Mouse (Mus musculus): ENCODE measurements around the gene Ranbp9. TPM values are rescaled to one million over a fixed set of nuclear protein-coding genes. Genes with fewer than 3 reads are reported as not detected.

The Ranbp9 gene
- polyA plus RNA-seq, 1 experiment from 2014 or later = 15.3 TPM

GRCm38 (mm10) chr13:43500483-43500850, 19.4 kb upstream of the Ranbp9 start:
- no peaks in the 10 kb centered on the region for H3K36me3 ChIP-seq (ENCODE audit: control insufficient read depth, insufficient read depth, low read length)
- ATAC-seq (replicated peaks; ENCODE audit: low FRiP score) (no peak), DNase-seq (ENCODE audit: low spot score) (no peak)
- no peak overlapping the region for H3K4me2 ChIP-seq (ENCODE audit: low read depth, low read length, severe bottlenecking)
- peaks cover 4% of the 10 kb centered on the region; the same call in 1 of the 2 replicates for H3K9me3 ChIP-seq (ENCODE audit: control insufficient read depth, low read length)
- 0 out of 2 replicates have a peak, but pooled peaks cover 2% of the 10 kb centered on the region for H3K4me1 ChIP-seq (replicated peaks; ENCODE audit: control insufficient read depth, insufficient read depth, low read length)
- 87% methylated on average over 4 of the region's 4 CpGs for WGBS
- no peak overlapping the region for H3K9ac ChIP-seq (ENCODE audit: low read length)
- no peaks in the 10 kb centered on the region for H3K27me3 ChIP-seq (ENCODE audit: control insufficient read depth, insufficient read depth, low read length)
- no peak overlapping the region for H3K27ac ChIP-seq (ENCODE audit: low read depth, low read length)
- H3K4me3 ChIP-seq (ENCODE audit: low read depth, low read length) = no peak overlapping the region

- no peak for ATAC-seq (replicated peaks; ENCODE audit: low FRiP score)
- no peak overlapping the region for H3K27ac ChIP-seq (ENCODE audit: low read depth, low read length)
- no peak overlapping the region for H3K4me3 ChIP-seq (ENCODE audit: low read depth, low read length)
- H3K27me3 ChIP-seq (ENCODE audit: control insufficient read depth, insufficient read depth, low read length) = no peaks in the 10 kb centered on the region
- 0 out of 2 replicates have a peak, but pooled peaks cover 2% of the 10 kb centered on the region for H3K4me1 ChIP-seq (replicated peaks; ENCODE audit: control insufficient read depth, insufficient read depth, low read length)
- no peaks in the 10 kb centered on the region for H3K36me3 ChIP-seq (ENCODE audit: control insufficient read depth, insufficient read depth, low read length)
- H3K9me3 ChIP-seq (ENCODE audit: control insufficient read depth, low read length) = peaks cover 4% of the 10 kb centered on the region; the same call in 1 of the 2 replicates
- H3K4me2 ChIP-seq (ENCODE audit: low read depth, low read length, severe bottlenecking) = no peak overlapping the region
- H3K9ac ChIP-seq (ENCODE audit: low read length) = no peak overlapping the region
- DNase-seq (ENCODE audit: low spot score) = no peak
- WGBS = 73% methylated on average over 7 of the region's 7 CpGs
These were observed 18.8 kb upstream of the Ranbp9 start for GRCm38 (mm10) chr13:43499731-43500482.

GRCm38 (mm10) chr13:43498849-43499248, 17.8 kb upstream of the Ranbp9 start:
- ATAC-seq (replicated peaks; ENCODE audit: low FRiP score) (no peak), DNase-seq (ENCODE audit: low spot score) (no peak)
- H3K4me3 ChIP-seq (ENCODE audit: low read depth, low read length) = no peak overlapping the region
- 85% methylated on average over 14 of the region's 14 CpGs for WGBS
- no peak overlapping the region for H3K9ac ChIP-seq (ENCODE audit: low read length)
- no peak overlapping the region for H3K27ac ChIP-seq (ENCODE audit: low read depth, low read length)
- no peaks in the 10 kb centered on the region for H3K27me3 ChIP-seq (ENCODE audit: control insufficient read depth, insufficient read depth, low read length)
- H3K4me1 ChIP-seq (replicated peaks; ENCODE audit: control insufficient read depth, insufficient read depth, low read length) = no peaks in the 10 kb centered on the region
- H3K36me3 ChIP-seq (ENCODE audit: control insufficient read depth, insufficient read depth, low read length) = no peaks in the 10 kb centered on the region
- H3K4me2 ChIP-seq (ENCODE audit: low read depth, low read length, severe bottlenecking) = no peak overlapping the region
- peaks cover 4% of the 10 kb centered on the region; the same call in 1 of the 2 replicates for H3K9me3 ChIP-seq (ENCODE audit: control insufficient read depth, low read length)

- Histone ChIP-seq H3K4me1 (replicated peaks; ENCODE audit: control insufficient read depth, insufficient read depth, low read length) (0 out of 2 replicates have a peak, but pooled peaks cover 4% of the 10 kb centered on the region), H3K9ac (ENCODE audit: low read length) (no peak overlapping the region), H3K36me3 (ENCODE audit: control insufficient read depth, insufficient read depth, low read length) (no peaks in the 10 kb centered on the region), H3K9me3 (ENCODE audit: control insufficient read depth, low read length) (peaks cover 4% of the 10 kb centered on the region; the same call in 1 of the 2 replicates), H3K27ac (ENCODE audit: low read depth, low read length) (no peak overlapping the region), H3K4me3 (ENCODE audit: low read depth, low read length) (no peak overlapping the region), H3K4me2 (ENCODE audit: low read depth, low read length, severe bottlenecking) (no peak overlapping the region), H3K27me3 (ENCODE audit: control insufficient read depth, insufficient read depth, low read length) (no peaks in the 10 kb centered on the region)
- DNase-seq (ENCODE audit: low spot score) = no peak
- WGBS = 98% methylated on average over 3 of the region's 3 CpGs
- ATAC-seq (replicated peaks; ENCODE audit: low FRiP score) = no peak
These were observed 16.7 kb upstream of the Ranbp9 start for GRCm38 (mm10) chr13:43497769-43498168.

- H3K4me1 ChIP-seq (replicated peaks; ENCODE audit: control insufficient read depth, insufficient read depth, low read length) = 0 out of 2 replicates have a peak, but pooled peaks cover 4% of the 10 kb centered on the region
- H3K4me2 ChIP-seq (ENCODE audit: low read depth, low read length, severe bottlenecking) = no peak overlapping the region
- no peak for ATAC-seq (replicated peaks; ENCODE audit: low FRiP score)
- no peak overlapping the region for H3K27ac ChIP-seq (ENCODE audit: low read depth, low read length)
- H3K9me3 ChIP-seq (ENCODE audit: control insufficient read depth, low read length) = peaks cover 4% of the 10 kb centered on the region; the same call in 1 of the 2 replicates
- H3K4me3 ChIP-seq (ENCODE audit: low read depth, low read length) = no peak overlapping the region
- H3K27me3 ChIP-seq (ENCODE audit: control insufficient read depth, insufficient read depth, low read length) = no peaks in the 10 kb centered on the region
- WGBS = 8% methylated on average over 2 of the region's 2 CpGs
- H3K9ac ChIP-seq (ENCODE audit: low read length) = no peak overlapping the region
- H3K36me3 ChIP-seq (ENCODE audit: control insufficient read depth, insufficient read depth, low read length) = no peaks in the 10 kb centered on the region
- DNase-seq (ENCODE audit: low spot score) = no peak
These were observed 15.6 kb upstream of the Ranbp9 start for GRCm38 (mm10) chr13:43496660-43497059.

GRCm38 (mm10) chr13:43495645-43496044, 14.6 kb upstream of the Ranbp9 start:
- Histone ChIP-seq H3K4me1 (replicated peaks; ENCODE audit: control insufficient read depth, insufficient read depth, low read length) (0 out of 2 replicates have a peak, but pooled peaks cover 4% of the 10 kb centered on the region), H3K4me2 (ENCODE audit: low read depth, low read length, severe bottlenecking) (no peak overlapping the region), H3K27ac (ENCODE audit: low read depth, low read length) (no peak overlapping the region), H3K9me3 (ENCODE audit: control insufficient read depth, low read length) (peaks cover 4% of the 10 kb centered on the region; the same call in 1 of the 2 replicates), H3K36me3 (ENCODE audit: control insufficient read depth, insufficient read depth, low read length) (no peaks in the 10 kb centered on the region), H3K27me3 (ENCODE audit: control insufficient read depth, insufficient read depth, low read length) (no peaks in the 10 kb centered on the region), H3K4me3 (ENCODE audit: low read depth, low read length) (no peak overlapping the region), H3K9ac (ENCODE audit: low read length) (no peak overlapping the region)
- 92% methylated on average over 7 of the region's 7 CpGs for WGBS
- no peak for ATAC-seq (replicated peaks; ENCODE audit: low FRiP score)
- DNase-seq (ENCODE audit: low spot score) = no peak

- no peak for DNase-seq (ENCODE audit: low spot score)
- no peak for ATAC-seq (replicated peaks; ENCODE audit: low FRiP score)
- peaks cover 4% of the 10 kb centered on the region; the same call in 1 of the 2 replicates for H3K9me3 ChIP-seq (ENCODE audit: control insufficient read depth, low read length)
- H3K4me1 ChIP-seq (replicated peaks; ENCODE audit: control insufficient read depth, insufficient read depth, low read length) = 0 out of 2 replicates have a peak, but pooled peaks cover 4% of the 10 kb centered on the region
- no peaks in the 10 kb centered on the region for H3K27me3 ChIP-seq (ENCODE audit: control insufficient read depth, insufficient read depth, low read length)
- no peak overlapping the region for H3K9ac ChIP-seq (ENCODE audit: low read length)
- no peak overlapping the region for H3K27ac ChIP-seq (ENCODE audit: low read depth, low read length)
- no peak overlapping the region for H3K4me3 ChIP-seq (ENCODE audit: low read depth, low read length)
- no peaks in the 10 kb centered on the region for H3K36me3 ChIP-seq (ENCODE audit: control insufficient read depth, insufficient read depth, low read length)
- WGBS = 93% methylated on average over 7 of the region's 7 CpGs
- no peak overlapping the region for H3K4me2 ChIP-seq (ENCODE audit: low read depth, low read length, severe bottlenecking)
These were observed 12.6 kb upstream of the Ranbp9 start for GRCm38 (mm10) chr13:43493725-43494124.

- Histone ChIP-seq H3K27me3 (ENCODE audit: control insufficient read depth, insufficient read depth, low read length) (no peaks in the 10 kb centered on the region), H3K4me1 (replicated peaks; ENCODE audit: control insufficient read depth, insufficient read depth, low read length) (0 out of 2 replicates have a peak, but pooled peaks cover 4% of the 10 kb centered on the region), H3K9me3 (ENCODE audit: control insufficient read depth, low read length) (peaks cover 4% of the 10 kb centered on the region; the same call in 1 of the 2 replicates), H3K9ac (ENCODE audit: low read length) (no peak overlapping the region), H3K4me3 (ENCODE audit: low read depth, low read length) (no peak overlapping the region), H3K27ac (ENCODE audit: low read depth, low read length) (no peak overlapping the region), H3K4me2 (ENCODE audit: low read depth, low read length, severe bottlenecking) (no peak overlapping the region), H3K36me3 (ENCODE audit: control insufficient read depth, insufficient read depth, low read length) (no peaks in the 10 kb centered on the region)
- DNase-seq (ENCODE audit: low spot score) = no peak
- WGBS = 70% methylated on average over 11 of the region's 11 CpGs
- ATAC-seq (replicated peaks; ENCODE audit: low FRiP score) = no peak
These were observed 12.0 kb upstream of the Ranbp9 start for GRCm38 (mm10) chr13:43493058-43493481.
